Mouse (Mus musculus): ENCODE data around the gene Rpl6.
"Not testable (repeated sequence)": the region's sequence is repeated elsewhere in the genome, so short reads cannot be mapped to it uniquely, and the experiment has no call there.

Gene Rpl6

DNA sequence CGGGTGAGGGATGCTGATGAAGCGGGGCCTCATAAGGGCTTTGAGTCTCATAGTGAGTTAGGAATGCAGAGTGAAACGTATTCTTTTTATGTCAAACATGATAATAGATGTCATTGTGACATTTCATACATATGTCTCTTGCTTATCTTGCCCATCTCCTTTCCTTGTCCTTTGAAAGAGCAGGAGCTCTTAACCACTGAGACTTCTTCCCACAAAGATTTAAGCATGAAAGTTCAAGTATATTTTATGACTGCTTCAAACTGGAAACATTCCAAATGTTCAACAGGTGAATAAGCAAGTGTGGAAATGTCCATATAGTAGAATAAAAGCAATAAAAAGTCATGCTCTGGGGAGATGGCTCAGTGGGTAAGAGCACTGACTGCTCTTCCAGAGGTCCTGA lies 22.1 kb downstream of the Rpl6 start:
- DNase-seq: no peak

GRCm38 (mm10) chr5:121226845-121227244 lies 22.6 kb downstream of the Rpl6 start:
- no peak for DNase-seq

GRCm38 (mm10) chr5:121227330-121227729 lies 23.0 kb downstream of the Rpl6 start:
- DNase-seq: not testable (repeated sequence)

- no peak for DNase-seq
Measured at GRCm38 (mm10) chr5:121229182-121229581, 24.9 kb downstream of the Rpl6 start.

GRCm38 (mm10) chr5:121230811-121231210 lies 26.5 kb downstream of the Rpl6 start:
- no peak for DNase-seq

GRCm38 (mm10) chr5:121232789-121233188 lies 28.5 kb downstream of the Rpl6 start:
- DNase-seq: no peak

- no peak for DNase-seq
Measured at GRCm38 (mm10) chr5:121233726-121234125, 29.4 kb downstream of the Rpl6 start.

DNA sequence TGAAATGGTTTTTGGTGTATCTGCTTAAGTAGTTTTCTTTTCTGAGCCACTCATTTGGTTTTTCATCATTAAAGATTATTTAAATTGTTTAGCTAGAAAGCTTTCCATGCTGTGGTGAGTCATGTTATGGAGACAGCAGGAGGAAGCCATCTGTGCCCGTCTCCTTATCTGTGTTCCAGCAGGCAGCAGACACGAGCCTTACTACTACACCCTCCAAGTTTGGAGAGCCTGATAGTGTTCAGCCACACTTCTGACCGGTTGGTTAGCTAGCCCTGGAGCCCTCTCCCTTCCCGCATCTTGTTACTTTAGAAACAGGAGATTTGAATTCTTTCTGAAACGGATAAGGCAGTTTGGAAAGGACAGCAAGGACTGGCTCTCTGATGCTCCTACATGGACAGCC lies 31.9 kb downstream of the Rpl6 start:
- peak; percentile 58 for DNase-seq

DNA sequence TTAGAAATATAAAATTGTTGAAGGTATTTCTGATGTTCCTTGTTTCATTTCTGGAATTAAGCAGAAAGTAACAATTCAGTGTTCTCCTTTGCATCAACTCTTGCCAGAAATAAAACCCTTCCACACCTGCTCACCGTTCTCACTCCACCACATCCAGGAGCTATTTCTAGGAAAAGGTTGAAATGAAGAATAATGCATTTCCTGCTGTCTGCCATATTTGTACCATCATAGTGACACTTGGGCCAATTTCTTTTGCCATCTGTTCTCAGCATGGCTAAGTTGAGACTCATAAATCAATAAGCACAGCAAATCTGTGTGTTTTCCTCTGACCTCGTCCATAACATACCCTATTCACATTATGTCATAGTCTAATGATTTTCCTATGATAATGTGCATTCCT lies 33.9 kb downstream of the Rpl6 start:
- no peak for DNase-seq

DNA sequence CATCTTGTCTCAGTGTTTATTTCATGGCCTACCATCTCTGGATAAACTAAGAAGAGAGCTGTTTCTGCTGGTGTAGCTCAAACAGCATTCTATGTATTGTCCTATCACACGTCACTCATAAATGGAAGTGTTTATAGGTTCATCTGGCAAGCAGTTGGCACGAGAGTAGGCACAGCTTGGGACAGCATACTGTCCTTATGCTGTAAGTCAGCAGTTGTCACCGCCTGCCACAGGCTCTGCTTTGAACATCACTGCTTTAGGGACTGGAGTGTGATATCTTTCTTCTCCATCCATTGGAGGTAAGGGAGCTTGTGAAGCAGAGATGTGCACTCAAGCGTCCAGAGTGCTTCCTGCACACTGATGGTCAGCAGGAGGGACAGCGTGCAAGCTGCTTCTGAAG lies 35.6 kb downstream of the Rpl6 start:
- peak; percentile 54 for DNase-seq

GRCm38 (mm10) chr5:121241182-121241581 lies 36.9 kb downstream of the Rpl6 start:
- DNase-seq: no peak

DNA sequence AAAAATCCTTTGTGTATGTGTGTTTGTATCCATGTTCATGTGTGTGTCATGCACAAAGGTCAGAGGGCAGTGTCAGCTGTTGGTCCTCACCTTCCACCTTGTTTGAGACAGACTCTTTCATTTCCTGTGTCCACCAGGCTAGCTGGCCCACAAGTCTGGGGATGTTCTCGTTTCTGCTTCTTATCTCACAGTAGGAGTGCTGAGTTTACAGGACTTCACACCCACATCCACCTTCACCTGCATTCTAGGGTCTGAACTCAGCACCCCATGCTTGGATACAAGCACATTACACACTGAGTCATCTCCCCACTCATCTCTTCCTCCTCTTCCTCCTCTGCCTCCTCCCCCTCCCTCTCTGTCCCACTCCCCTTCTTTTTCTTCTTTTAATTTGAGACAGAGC lies 38.0 kb downstream of the Rpl6 start:
- DNase-seq: no peak

- DNase-seq: no peak
Measured at GRCm38 (mm10) chr5:121242701-121243100, 38.4 kb downstream of the Rpl6 start.

GRCm38 (mm10) chr5:121243676-121244364 lies 39.5 kb downstream of the Rpl6 start:
- DNase-seq: no peak

GRCm38 (mm10) chr5:121244365-121244731 lies 40.1 kb downstream of the Rpl6 start:
- no peak for DNase-seq

GRCm38 (mm10) chr5:121245201-121245600 lies 40.9 kb downstream of the Rpl6 start:
- DNase-seq: no peak

DNA sequence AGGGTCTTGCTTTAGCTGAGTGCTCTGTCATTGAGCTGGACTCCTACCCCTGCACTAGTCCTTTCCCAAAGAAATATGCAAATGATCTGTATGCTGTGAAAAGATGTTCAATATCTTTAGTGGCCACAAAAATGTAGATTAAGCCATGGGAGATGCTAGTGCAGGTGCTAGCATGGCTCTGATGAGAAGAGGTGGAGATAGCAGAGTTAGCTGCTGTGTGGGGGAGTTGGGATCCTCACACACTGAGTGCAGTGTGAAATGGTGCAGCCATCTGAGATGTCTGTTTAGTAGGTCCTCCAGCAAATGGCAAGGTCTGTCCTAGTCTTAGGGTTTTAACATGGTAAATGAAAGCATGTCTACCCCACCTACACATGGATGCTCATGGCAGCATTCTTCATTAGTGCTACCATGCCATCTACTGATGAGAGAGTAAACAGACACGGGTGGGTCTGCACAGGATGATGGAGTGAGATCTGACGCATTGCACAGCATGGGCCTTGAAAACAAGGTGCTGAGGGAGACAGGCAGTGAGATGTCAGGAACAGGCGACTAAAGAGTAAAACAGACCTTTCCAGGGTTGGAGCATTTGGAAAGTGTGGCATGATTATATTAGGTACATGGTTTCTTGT lies 44.6 kb downstream of the Rpl6 start:
- no peak for DNase-seq

DNA sequence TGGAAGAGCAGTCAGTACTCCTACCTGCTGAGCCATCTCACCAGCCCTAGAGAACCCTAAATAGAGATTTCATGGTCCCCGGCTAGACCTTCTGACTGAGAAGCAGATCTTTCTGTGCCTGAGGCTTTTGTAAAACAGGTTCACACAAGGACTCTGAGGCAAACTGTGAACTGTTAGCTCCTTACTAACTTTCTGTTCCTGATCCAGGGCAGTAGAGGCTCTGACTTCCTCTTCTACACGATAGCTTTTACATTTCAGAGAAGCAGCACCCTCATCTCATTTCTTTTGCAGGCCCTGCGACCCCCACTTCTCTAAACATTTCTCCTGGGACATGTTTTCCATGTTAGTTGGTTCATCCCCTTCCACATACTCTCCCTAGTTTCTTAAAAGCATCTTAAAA lies 45.4 kb downstream of the Rpl6 start:
- DNase-seq: no peak

DNA sequence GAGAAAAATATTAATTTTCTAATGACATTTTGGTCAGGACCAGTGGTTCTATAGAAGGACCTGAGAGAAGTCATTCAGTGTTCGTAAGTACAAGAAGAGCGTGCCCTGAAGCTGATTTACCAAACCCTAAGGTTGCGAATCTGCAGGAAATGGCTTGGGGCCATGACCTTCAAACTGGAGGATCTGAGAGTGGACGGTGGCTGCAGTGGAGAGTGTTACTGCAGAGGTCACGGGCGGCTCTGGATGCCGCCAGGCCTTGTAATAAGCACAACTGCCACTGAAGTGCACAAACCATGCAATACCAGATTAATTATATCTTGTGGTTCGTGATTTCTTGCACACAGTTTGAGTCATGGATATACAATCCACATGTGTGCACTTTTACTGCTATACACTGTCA lies 47.5 kb downstream of the Rpl6 start:
- no peak for DNase-seq

DNA sequence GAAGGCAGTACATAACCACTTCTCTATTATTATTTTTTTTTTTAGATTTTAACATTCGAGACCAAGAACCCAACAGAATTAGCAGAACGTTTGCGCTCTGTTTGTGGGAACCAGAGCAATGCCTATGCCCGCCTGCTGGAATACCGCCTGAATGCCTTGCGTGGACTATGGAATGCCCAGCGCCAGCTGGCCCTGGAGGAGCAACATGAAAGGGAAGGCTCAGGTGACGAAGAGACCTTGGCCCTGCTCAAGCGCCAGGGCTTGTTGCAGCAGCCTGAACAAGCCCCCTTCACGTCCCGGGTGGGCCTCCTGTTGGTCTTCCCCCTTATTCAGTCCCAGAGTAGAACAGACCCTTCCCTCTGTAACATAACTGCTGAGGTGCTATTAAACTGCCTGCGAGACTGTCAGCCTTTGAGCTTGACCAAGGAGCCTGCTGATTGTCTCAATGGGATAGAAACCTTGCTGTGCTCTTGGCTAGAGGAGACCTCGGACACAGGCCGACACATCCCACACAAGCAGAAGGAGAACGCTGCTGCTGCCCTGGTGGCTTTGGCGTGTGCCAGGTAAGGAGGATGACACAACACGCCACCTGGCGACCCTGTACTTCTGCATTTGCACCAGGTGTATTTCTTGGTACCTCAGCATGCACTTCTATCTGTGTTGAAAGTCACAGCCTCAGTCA lies 49.7 kb downstream of the Rpl6 start:
- DNase-seq: peak; percentile 77

DNA sequence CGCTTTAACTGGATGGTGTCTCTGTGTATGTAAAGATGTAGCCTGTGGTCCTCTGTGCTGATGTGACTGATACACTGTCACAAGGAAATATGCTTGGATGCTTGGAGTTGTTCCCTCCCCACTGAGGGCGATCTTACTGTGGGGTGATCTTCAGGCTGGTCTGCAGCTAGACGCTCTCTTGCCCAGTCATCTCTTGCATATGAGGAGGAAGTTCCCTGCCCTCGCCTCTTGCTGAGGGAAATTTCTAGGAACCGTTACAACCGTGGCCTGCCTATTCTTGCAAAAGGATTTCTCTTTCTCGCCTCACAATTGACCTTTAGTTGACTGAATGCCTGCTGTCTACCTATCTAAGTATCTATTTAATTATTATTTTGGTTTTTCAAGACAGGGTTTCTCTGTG lies 50.7 kb downstream of the Rpl6 start:
- DNase-seq: no peak

Measured in cerebellum, adult 8-10 months (tissue).